Mouse (Mus musculus): ENCODE measurements around the gene 2310061N02Rik.
"Not testable (repeated sequence)": the region's sequence is repeated elsewhere in the genome, so short reads cannot be mapped to it uniquely, and the experiment has no call there.

Gene 2310061N02Rik

GRCm38 (mm10) chr16:88707496-88708012, at the start of gene 2310061N02Rik:
Gene 2310061N02Rik, minus strand, starts transcription at chr16:88707962.
- DNase-seq (ENCODE audit: low spot score in 2 of 2): no peak

GRCm38 (mm10) chr16:88751535-88751934, 43.8 kb upstream of the 2310061N02Rik start, which contains the start of gene Krtap13:
Gene Krtap13, minus strand, starts transcription at chr16:88751635.
- DNase-seq (ENCODE audit: low spot score in 2 of 2): not testable (repeated sequence)

GRCm38 (mm10) chr16:88747943-88748342, 40.2 kb upstream of the 2310061N02Rik start:
- DNase-seq (ENCODE audit: low spot score in 2 of 2): no peak

- no peak for DNase-seq (ENCODE audit: low spot score in 2 of 2)
These were observed 37.1 kb upstream of the 2310061N02Rik start for GRCm38 (mm10) chr16:88744750-88745340.

- DNase-seq (ENCODE audit: low spot score in 2 of 2): no peak
These were observed 27.6 kb upstream of the 2310061N02Rik start for GRCm38 (mm10) chr16:88735391-88735790.

- DNase-seq (ENCODE audit: low spot score in 2 of 2): no peak
These were observed 21.1 kb upstream of the 2310061N02Rik start, which contains the start of gene Krtap13-1 for GRCm38 (mm10) chr16:88728812-88729275. Gene Krtap13-1, plus strand, starts transcription at chr16:88728862.

GRCm38 (mm10) chr16:88720031-88720430, 12.3 kb upstream of the 2310061N02Rik start:
- no peak for DNase-seq (ENCODE audit: low spot score in 2 of 2)

- no peak for DNase-seq (ENCODE audit: low spot score in 2 of 2)
These were observed 8.8 kb upstream of the 2310061N02Rik start for GRCm38 (mm10) chr16:88716549-88716948.

- no peak for DNase-seq (ENCODE audit: low spot score in 2 of 2)
These were observed 3.5 kb upstream of the 2310061N02Rik start for GRCm38 (mm10) chr16:88711245-88711644.

- DNase-seq (ENCODE audit: low spot score in 2 of 2): no peak
These were observed 3.0 kb upstream of the 2310061N02Rik start for GRCm38 (mm10) chr16:88710757-88711156.

- DNase-seq (ENCODE audit: low spot score in 2 of 2): no peak
These were observed 6.5 kb downstream of the 2310061N02Rik start for GRCm38 (mm10) chr16:88701072-88701864.

- DNase-seq (ENCODE audit: low spot score in 2 of 2): no peak
These were observed 11.5 kb downstream of the 2310061N02Rik start for GRCm38 (mm10) chr16:88696256-88696655.

- DNase-seq (ENCODE audit: low spot score in 2 of 2): no peak
These were observed 26.5 kb downstream of the 2310061N02Rik start for GRCm38 (mm10) chr16:88681282-88681681.

GRCm38 (mm10) chr16:88679099-88679498, 28.7 kb downstream of the 2310061N02Rik start:
- no peak for DNase-seq (ENCODE audit: low spot score in 2 of 2)

- DNase-seq (ENCODE audit: low spot score in 2 of 2): no peak
These were observed 36.2 kb downstream of the 2310061N02Rik start, which contains the start of gene Krtap27-1 for GRCm38 (mm10) chr16:88671571-88671970. Gene Krtap27-1, minus strand, starts transcription at chr16:88671671.

GRCm38 (mm10) chr16:88657426-88657825, 50.3 kb downstream of the 2310061N02Rik start:
- DNase-seq (ENCODE audit: low spot score in 2 of 2): no peak
